Mouse (Mus musculus): ENCODE data around the gene Zcchc8. TPM values are rescaled to one million over a fixed set of nuclear protein-coding genes. Genes with fewer than 3 reads are reported as not detected.
A peak's percentile ranks its signal among the peaks of the same experiment; 100 is the strongest.

Gene Zcchc8
- polyA plus RNA-seq, 1 experiment from 2014 or later: 90.7 TPM

- Histone ChIP-seq H3K4me3 (0 out of 2 replicates have a peak overlapping the region, but pooled peaks have one; percentile 95), H3K27ac (no peak overlapping the region), H3K9ac (no peak overlapping the region), H3K4me2 (replicated peaks) (peak overlapping the region; percentile 68), H3K36me3 (0 out of 2 replicates have a peak, but pooled peaks cover 1% of the 10 kb centered on the region), H3K4me1 (peaks cover 12% of the 10 kb centered on the region), H3K9me3 (no peaks in the 10 kb centered on the region), H3K27me3 (no peaks in the 10 kb centered on the region)
- 37% methylated on average over 4 of the region's 4 CpGs for WGBS
- no peak for ATAC-seq (ENCODE audit: insufficient number of reproducible peaks, insufficient read depth, low FRiP score, low TSS enrichment)
Observed at GRCm38 (mm10) chr5:123682372-123682771, 38.5 kb downstream of the Zcchc8 start.

- Histone ChIP-seq H3K4me2 (replicated peaks) (no peak overlapping the region), H3K9ac (no peak overlapping the region), H3K9me3 (no peaks in the 10 kb centered on the region), H3K27ac (no peak overlapping the region), H3K4me3 (no peak overlapping the region), H3K4me1 (peaks cover 7% of the 10 kb centered on the region), H3K27me3 (no peaks in the 10 kb centered on the region), H3K36me3 (0 out of 2 replicates have a peak, but pooled peaks cover 4% of the 10 kb centered on the region)
- 43% methylated on average over 5 of the region's 5 CpGs for WGBS
- ATAC-seq (ENCODE audit: insufficient number of reproducible peaks, insufficient read depth, low FRiP score, low TSS enrichment): no peak
Observed at GRCm38 (mm10) chr5:123679546-123680263, 41.2 kb downstream of the Zcchc8 start.

GRCm38 (mm10) chr5:123679106-123679505, 41.8 kb downstream of the Zcchc8 start:
- no peaks in the 10 kb centered on the region for H3K9me3 ChIP-seq
- no peaks in the 10 kb centered on the region for H3K27me3 ChIP-seq
- H3K36me3 ChIP-seq: 0 out of 2 replicates have a peak, but pooled peaks cover 4% of the 10 kb centered on the region
- no peak overlapping the region for H3K4me2 ChIP-seq (replicated peaks)
- H3K27ac ChIP-seq: no peak overlapping the region
- no peak for ATAC-seq (ENCODE audit: insufficient number of reproducible peaks, insufficient read depth, low FRiP score, low TSS enrichment)
- H3K9ac ChIP-seq: no peak overlapping the region
- no peak overlapping the region for H3K4me3 ChIP-seq
- peaks cover 7% of the 10 kb centered on the region for H3K4me1 ChIP-seq
- WGBS: 82% methylated on average over 3 of the region's 3 CpGs

- no peak for ATAC-seq (ENCODE audit: insufficient number of reproducible peaks, insufficient read depth, low FRiP score, low TSS enrichment)
- 0 out of 2 replicates have a peak, but pooled peaks cover 4% of the 10 kb centered on the region for H3K36me3 ChIP-seq
- H3K9me3 ChIP-seq: no peaks in the 10 kb centered on the region
- no peak overlapping the region for H3K9ac ChIP-seq
- H3K4me1 ChIP-seq: peaks cover 9% of the 10 kb centered on the region
- WGBS: 90% methylated on average over 9 of the region's 9 CpGs
- H3K27me3 ChIP-seq: no peaks in the 10 kb centered on the region
- H3K4me2 ChIP-seq (replicated peaks): no peak overlapping the region
- H3K4me3 ChIP-seq: no peak overlapping the region
- H3K27ac ChIP-seq: no peak overlapping the region
Observed at GRCm38 (mm10) chr5:123675717-123676116, 45.2 kb downstream of the Zcchc8 start.

GRCm38 (mm10) chr5:123675221-123675620, 45.7 kb downstream of the Zcchc8 start:
- Histone ChIP-seq H3K9ac (no peak overlapping the region), H3K4me2 (replicated peaks) (no peak overlapping the region), H3K36me3 (0 out of 2 replicates have a peak, but pooled peaks cover 4% of the 10 kb centered on the region), H3K27ac (no peak overlapping the region), H3K4me1 (peaks cover 14% of the 10 kb centered on the region), H3K4me3 (no peak overlapping the region), H3K27me3 (no peaks in the 10 kb centered on the region), H3K9me3 (no peaks in the 10 kb centered on the region)
- ATAC-seq (ENCODE audit: insufficient number of reproducible peaks, insufficient read depth, low FRiP score, low TSS enrichment): no peak
- 40% methylated on average over 3 of the region's 3 CpGs for WGBS

GRCm38 (mm10) chr5:123671473-123671820, 49.5 kb downstream of the Zcchc8 start:
- ATAC-seq (ENCODE audit: insufficient number of reproducible peaks, insufficient read depth, low FRiP score, low TSS enrichment): no peak
- no peaks in the 10 kb centered on the region for H3K36me3 ChIP-seq
- peak overlapping the region; percentile 64; the same call in 1 of the 2 replicates for H3K27ac ChIP-seq
- no peak overlapping the region for H3K4me3 ChIP-seq
- no peak overlapping the region for H3K9ac ChIP-seq
- H3K9me3 ChIP-seq: no peaks in the 10 kb centered on the region
- no peaks in the 10 kb centered on the region for H3K27me3 ChIP-seq
- H3K4me1 ChIP-seq: peaks cover 22% of the 10 kb centered on the region
- no peak overlapping the region for H3K4me2 ChIP-seq (replicated peaks)
- WGBS: 60% methylated on average over 3 of the region's 3 CpGs

- peak overlapping the region; percentile 64 for H3K27ac ChIP-seq
- 0 out of 2 replicates have a peak overlapping the region, but pooled peaks have one; percentile 3 for H3K4me2 ChIP-seq (replicated peaks)
- no peaks in the 10 kb centered on the region for H3K36me3 ChIP-seq
- H3K9ac ChIP-seq: no peak overlapping the region
- no peaks in the 10 kb centered on the region for H3K27me3 ChIP-seq
- no peak overlapping the region for H3K4me3 ChIP-seq
- H3K9me3 ChIP-seq: no peaks in the 10 kb centered on the region
- H3K4me1 ChIP-seq: peaks cover 26% of the 10 kb centered on the region
- 13% methylated on average over 14 of the region's 14 CpGs for WGBS
- ATAC-seq (ENCODE audit: insufficient number of reproducible peaks, insufficient read depth, low FRiP score, low TSS enrichment): no peak
Observed at GRCm38 (mm10) chr5:123670800-123671472, 50.0 kb downstream of the Zcchc8 start.

GRCm38 (mm10) chr5:123669991-123670799, 50.7 kb downstream of the Zcchc8 start:
- H3K9me3 ChIP-seq: no peaks in the 10 kb centered on the region
- no peak overlapping the region for H3K4me3 ChIP-seq
- ATAC-seq (ENCODE audit: insufficient number of reproducible peaks, insufficient read depth, low FRiP score, low TSS enrichment): no peak
- H3K9ac ChIP-seq: no peak overlapping the region
- H3K4me1 ChIP-seq: peaks cover 26% of the 10 kb centered on the region
- H3K27ac ChIP-seq: peak overlapping the region; percentile 64
- 0 out of 2 replicates have a peak overlapping the region, but pooled peaks have one; percentile 3 for H3K4me2 ChIP-seq (replicated peaks)
- WGBS: 37% methylated on average over 9 of the region's 9 CpGs
- no peaks in the 10 kb centered on the region for H3K27me3 ChIP-seq
- no peaks in the 10 kb centered on the region for H3K36me3 ChIP-seq

GRCm38 (mm10) chr5:123667915-123668314, 53.0 kb downstream of the Zcchc8 start:
- H3K27ac ChIP-seq: no peak overlapping the region
- no peak for ATAC-seq (ENCODE audit: insufficient number of reproducible peaks, insufficient read depth, low FRiP score, low TSS enrichment)
- H3K27me3 ChIP-seq: no peaks in the 10 kb centered on the region
- no peak overlapping the region for H3K9ac ChIP-seq
- 89% methylated on average over 12 of the region's 12 CpGs for WGBS
- no peak overlapping the region for H3K4me3 ChIP-seq
- no peaks in the 10 kb centered on the region for H3K36me3 ChIP-seq
- no peaks in the 10 kb centered on the region for H3K9me3 ChIP-seq
- peaks cover 26% of the 10 kb centered on the region for H3K4me1 ChIP-seq
- no peak overlapping the region for H3K4me2 ChIP-seq (replicated peaks)

GRCm38 (mm10) chr5:123665956-123666355, 54.9 kb downstream of the Zcchc8 start:
- no peak for ATAC-seq (ENCODE audit: insufficient number of reproducible peaks, insufficient read depth, low FRiP score, low TSS enrichment)
- Histone ChIP-seq H3K4me2 (replicated peaks) (no peak overlapping the region), H3K9ac (no peak overlapping the region), H3K9me3 (no peaks in the 10 kb centered on the region), H3K27me3 (no peaks in the 10 kb centered on the region), H3K27ac (no peak overlapping the region), H3K36me3 (no peaks in the 10 kb centered on the region), H3K4me3 (no peak overlapping the region), H3K4me1 (peaks cover 26% of the 10 kb centered on the region)
- 93% methylated on average over 7 of the region's 7 CpGs for WGBS

GRCm38 (mm10) chr5:123664329-123664728, 56.6 kb downstream of the Zcchc8 start:
- no peaks in the 10 kb centered on the region for H3K27me3 ChIP-seq
- no peak for ATAC-seq (ENCODE audit: insufficient number of reproducible peaks, insufficient read depth, low FRiP score, low TSS enrichment)
- H3K9me3 ChIP-seq: no peaks in the 10 kb centered on the region
- no peak overlapping the region for H3K9ac ChIP-seq
- H3K4me2 ChIP-seq (replicated peaks): no peak overlapping the region
- peaks cover 14% of the 10 kb centered on the region for H3K4me1 ChIP-seq
- H3K4me3 ChIP-seq: no peak overlapping the region
- no peaks in the 10 kb centered on the region for H3K36me3 ChIP-seq
- WGBS: 74% methylated on average over 7 of the region's 7 CpGs
- H3K27ac ChIP-seq: no peak overlapping the region
